Mouse (Mus musculus): ENCODE data around the gene Ece1. TPM values are rescaled to one million over a fixed set of nuclear protein-coding genes. Genes with fewer than 3 reads are reported as not detected.

Gene Ece1
- total and polyA plus RNA-seq, 3 experiments: 25.3 to 43.8 TPM; not detected in 1

GRCm38 (mm10) chr4:137991240-137991639, 129.2 kb downstream of the Ece1 start:
- H3K36me3 ChIP-seq (ENCODE audit: control insufficient read depth in 1 of 2, insufficient read depth in 2 of 2, low read length in 2 of 2): peaks cover 5 to 18% of the 10 kb centered on the region in 2 experiments; a peak in 2 of 4 replicates
- TF ChIP-seq JUND (IDR thresholded peaks at IDR 0.05; ENCODE audit: low read depth, low read length) (no peak), TCF12 (IDR thresholded peaks at IDR 0.05; ENCODE audit: low read depth, low read length) (peak; percentile 32; the same call in 1 of the 2 replicates), POLR2AphosphoS2 (IDR thresholded peaks at IDR 0.05; ENCODE audit: low read length) (no peak), MAZ (IDR thresholded peaks at IDR 0.05; ENCODE audit: low read depth, low read length) (no peak), MEF2A (IDR thresholded peaks at IDR 0.05; ENCODE audit: extremely low read depth, insufficient replicate concordance, low read depth, low read length, poor library complexity, severe bottlenecking) (no peak), RCOR1 (IDR thresholded peaks at IDR 0.05; ENCODE audit: low read depth, low read length) (peak; percentile 76), MYB (IDR thresholded peaks at IDR 0.05; ENCODE audit: low read depth, low read length) (no peak), EP300 (IDR thresholded peaks at IDR 0.05; ENCODE audit: low read depth in 1 of 2, low read length in 2 of 2) (peak; percentile 36 to 45; a peak in 2 of 4 replicates), MXI1 (IDR thresholded peaks at IDR 0.05; ENCODE audit: low read depth, low read length) (no peak), POLR2A (IDR thresholded peaks at IDR 0.05; ENCODE audit: control insufficient read depth in 1 of 2, insufficient read depth in 1 of 2, low read depth in 1 of 2, low read length in 2 of 2, poor library complexity in 1 of 2) (no peak), SMC3 (IDR thresholded peaks at IDR 0.05; ENCODE audit: low read depth, low read length) (no peak), ETS1 (IDR thresholded peaks at IDR 0.05; ENCODE audit: low read depth, low read length) (no peak), ZKSCAN1 (IDR thresholded peaks at IDR 0.05; ENCODE audit: low read depth, low read length) (no peak), USF1 (IDR thresholded peaks at IDR 0.05; ENCODE audit: low read depth, low read length) (no peak), GABPA (IDR thresholded peaks at IDR 0.05; ENCODE audit: low read depth, low read length) (no peak), TAL1 (IDR thresholded peaks at IDR 0.05; ENCODE audit: low read length) (no peak), MAX (IDR thresholded peaks at IDR 0.05; ENCODE audit: low read length) (no peak), ZNF384 (IDR thresholded peaks at IDR 0.05; ENCODE audit: low read depth, low read length) (no peak), BHLHE40 (IDR thresholded peaks at IDR 0.05; ENCODE audit: borderline replicate concordance, low read depth, low read length) (no peak), GATA1 (IDR thresholded peaks at IDR 0.05; ENCODE audit: low read depth, low read length) (peak; percentile 78), E2F4 (IDR thresholded peaks at IDR 0.05; ENCODE audit: borderline replicate concordance, low read depth, low read length) (no peak), CTCF (IDR thresholded peaks at IDR 0.05 in 2 of 3, conservative IDR thresholded peaks at IDR 0.05 in 1 of 3; ENCODE audit: control insufficient read depth in 1 of 3, insufficient read depth in 1 of 3, low read depth in 2 of 3, low read length in 3 of 3, poor library complexity in 1 of 3, severe bottlenecking in 1 of 3) (no peak), KAT2A (conservative IDR thresholded peaks at IDR 0.05; ENCODE audit: low read depth, low read length) (no peak), ZMIZ1 (IDR thresholded peaks at IDR 0.05; ENCODE audit: low read depth, low read length) (no peak), MAFK (IDR thresholded peaks at IDR 0.05; ENCODE audit: borderline replicate concordance, low read depth, low read length) (no peak), HCFC1 (IDR thresholded peaks at IDR 0.05; ENCODE audit: low read depth, low read length) (no peak), ZC3H11A (IDR thresholded peaks at IDR 0.05; ENCODE audit: low read depth, low read length) (no peak)
- peaks cover 0 to 26% of the 10 kb centered on the region in 2 experiments; a peak in 3 of 4 replicates for H3K4me1 ChIP-seq (ENCODE audit: control insufficient read depth in 1 of 2, insufficient read depth in 2 of 2, low read length in 2 of 2)
- H3K9ac ChIP-seq (ENCODE audit: control insufficient read depth, low read depth, low read length, poor library complexity, severe bottlenecking): no peak overlapping the region
- no peak overlapping the region for H3K27ac ChIP-seq (ENCODE audit: control insufficient read depth, low read depth, low read length)
- peak; percentile 32 for DNase-seq (ENCODE audit: low read depth, low spot score)
- H3K79me2 ChIP-seq (ENCODE audit: control insufficient read depth, insufficient read depth, low read length, poor library complexity): peaks cover 29% of the 10 kb centered on the region
- H3K27me3 ChIP-seq (ENCODE audit: control insufficient read depth in 1 of 2, insufficient read depth in 2 of 2, low read length in 2 of 2): no peaks in the 10 kb centered on the region
- H3K4me3 ChIP-seq (ENCODE audit: control insufficient read depth in 1 of 2, insufficient read depth in 1 of 2, low read depth in 2 of 2, low read length in 2 of 2): no peak overlapping the region
- no peaks in the 10 kb centered on the region for H3K9me3 ChIP-seq (replicated peaks; ENCODE audit: insufficient read depth, low read length)
